Mouse (Mus musculus) kidney, adult 2 months (tissue): Measurements from ENCODE around the gene Nek2.

ENCODE experiments used
- CTCF ChIP-seq: fragments of 200-500 bp; conservative IDR thresholded peaks from 2 replicates; pipeline ENCODE4 v1.5.1; 2011; ENCODE audit warnings: low read depth, mild to moderate bottlenecking, control low read depth, low read length, moderate library complexity, mixed read lengths; ENCODE audit not compliant: insufficient read depth, insufficient read length
- POLR2A ChIP-seq: fragments of 200-500 bp; IDR thresholded peaks from one replicate; pipeline ENCODE4 v1.6.1; 2011; ENCODE audit warnings: low read depth, low read length, control low read depth

GRCm38 (mm10) chr1:191863833-191864550, 42.7 kb downstream of the Nek2 start:
- TF ChIP-seq POLR2A (no peak), CTCF (no peak)
